Mouse (Mus musculus) cerebellum, postnatal 4 days (tissue): Measurements from ENCODE around the gene Mab21l1.

Experiments
- DNase-seq, 2 experiments: peaks; one replicate each; pipeline ENCODE4 v3.0.0; 2022; ENCODE audit warnings: low spot score in 2 of 2, mixed read lengths in 1 of 2

Gene Mab21l1

GRCm38 (mm10) chr3:55778764-55779730 lies 3.3 kb upstream of the Mab21l1 start:
- no peak for DNase-seq

GRCm38 (mm10) chr3:55780120-55781070 lies 1.9 kb upstream of the Mab21l1 start:
- peak in 1 of 2 experiments; percentile 66 for DNase-seq

- no peak for DNase-seq
Observed at GRCm38 (mm10) chr3:55781429-55782055, 768 bp upstream of the Mab21l1 start.

- no peak for DNase-seq
Observed at GRCm38 (mm10) chr3:55782771-55783170, 461 bp downstream of the Mab21l1 start.

- peak; percentile 29 to 53 for DNase-seq
Observed at GRCm38 (mm10) chr3:55783171-55784081, 1.1 kb downstream of the Mab21l1 start.

- no peak for DNase-seq
Observed at GRCm38 (mm10) chr3:55784101-55784500, 1.8 kb downstream of the Mab21l1 start.

GRCm38 (mm10) chr3:55785266-55785980 lies 3.1 kb downstream of the Mab21l1 start:
- DNase-seq = no peak

- no peak for DNase-seq
Observed at GRCm38 (mm10) chr3:55785981-55786725, 3.8 kb downstream of the Mab21l1 start.

- DNase-seq = peak in 1 of 2 experiments; percentile 21
Observed at GRCm38 (mm10) chr3:55786835-55787486, 4.7 kb downstream of the Mab21l1 start.

- DNase-seq = peak; percentile 25 to 68
Observed at GRCm38 (mm10) chr3:55787487-55788213, 5.3 kb downstream of the Mab21l1 start.

GRCm38 (mm10) chr3:55788214-55788586 lies 5.9 kb downstream of the Mab21l1 start:
- no peak for DNase-seq

- DNase-seq = no peak
Observed at GRCm38 (mm10) chr3:55788621-55789201, 6.4 kb downstream of the Mab21l1 start.

GRCm38 (mm10) chr3:55789856-55790255 lies 7.5 kb downstream of the Mab21l1 start:
- DNase-seq = no peak

- no peak for DNase-seq
Observed at GRCm38 (mm10) chr3:55790609-55791008, 8.3 kb downstream of the Mab21l1 start.

GRCm38 (mm10) chr3:55792251-55792650 lies 9.9 kb downstream of the Mab21l1 start:
- peak in 1 of 2 experiments; percentile 58 for DNase-seq

GRCm38 (mm10) chr3:55793842-55794575 lies 11.7 kb downstream of the Mab21l1 start:
- DNase-seq = peak in 1 of 2 experiments; percentile 83

- no peak for DNase-seq
Observed at GRCm38 (mm10) chr3:55794768-55795167, 12.5 kb downstream of the Mab21l1 start.
